Comparison of ENCODE assay signal across 28 mouse cellular contexts in the genomic region with DNA sequence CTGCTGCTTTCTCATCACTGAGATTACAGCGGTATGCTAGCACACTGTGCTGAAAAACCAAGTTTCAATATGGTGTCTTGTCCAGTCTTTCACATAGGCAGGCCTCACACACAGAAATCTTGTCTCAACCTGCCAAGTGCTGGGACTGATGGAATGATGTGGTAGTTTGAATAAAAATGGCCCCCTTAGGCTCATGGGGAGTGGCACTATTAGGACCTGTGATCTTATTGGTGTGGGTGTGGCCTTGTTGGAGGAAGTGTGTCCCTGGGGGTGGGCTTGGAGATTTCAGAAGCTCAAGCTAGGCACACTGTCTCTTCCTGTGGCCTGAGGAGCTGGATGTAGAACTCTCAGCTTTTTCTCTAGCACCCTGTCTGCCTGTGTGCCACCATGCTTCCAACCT. TPM values are rescaled to one million over a fixed set of nuclear protein-coding genes. Genes with fewer than 3 reads are reported as not detected.
DNase-seq lines count a peak whose midpoint lies in the region; TF ChIP-seq lines count a peak whose summit lies in the region.
"Had no signal": no experiment of that assay in that cellular context is flagged by ENCODE, and none has a peak within 500 bp of the region (broad histone marks: within the 10 kb centered on the region; RNA-seq: fewer than 3 reads in every experiment).

No protein-coding gene starts in this region.

- no peak overlapping the region for H3K4me2 ChIP-seq in CH12.LX (ENCODE audit: insufficient read depth, low read depth, poor library complexity, severe bottlenecking)
- H3K4me2 ChIP-seq: embryonic facial prominence, embryonic 13.5 days; embryonic facial prominence, embryonic 15.5 days; forebrain, embryonic 12.5 days; forebrain, embryonic 15.5 days had no signal

- no peaks in the 10 kb centered on the region for H3K79me2 ChIP-seq in CH12.LX (replicated peaks; ENCODE audit: control insufficient read depth, extremely low read depth, insufficient read depth, poor library complexity, severe bottlenecking)

- no peaks in the 10 kb centered on the region for H3K9me3 ChIP-seq in heart, embryonic 10.5 days
- H3K9me3 ChIP-seq in CH12.LX (replicated peaks; ENCODE audit: low read length) (no peaks in the 10 kb centered on the region), ES-E14 (ENCODE audit: control insufficient read depth, insufficient read depth, low read depth, low read length) (no peaks in the 10 kb centered on the region)
- H3K9me3 ChIP-seq: embryonic facial prominence, embryonic 13.5 days; embryonic facial prominence, embryonic 15.5 days; forebrain, embryonic 10.5 days; forebrain, embryonic 12.5 days; forebrain, embryonic 15.5 days had no signal

- TF ChIP-seq POLR2A in CH12.LX (IDR thresholded peaks at IDR 0.05; ENCODE audit: low read depth, low read length) = no peak

- H3K9ac ChIP-seq in CH12.LX (ENCODE audit: insufficient read depth, low read depth) (no peak overlapping the region), ES-E14 (ENCODE audit: insufficient read depth, low read depth, low read length, poor library complexity, severe bottlenecking) (no peak overlapping the region)
- H3K9ac ChIP-seq: embryonic facial prominence, embryonic 13.5 days; embryonic facial prominence, embryonic 15.5 days; forebrain, embryonic 12.5 days; forebrain, embryonic 15.5 days; forebrain, postnatal 0 days had no signal

- H3K4me1 ChIP-seq in heart, embryonic 10.5 days = no peaks in the 10 kb centered on the region
- H3K4me1 ChIP-seq in CH12.LX (ENCODE audit: control insufficient read depth in 1 of 2, insufficient read depth in 2 of 2) = peaks cover 0 to 10% of the 10 kb centered on the region in 2 experiments; a peak in 2 of 4 replicates
- H3K4me1 ChIP-seq in ES-E14 (ENCODE audit: control insufficient read depth in 2 of 2, insufficient read depth in 2 of 2, low read length in 2 of 2, poor library complexity in 1 of 2) = no peaks in the 10 kb centered on the region
- H3K4me1 ChIP-seq: embryonic facial prominence, embryonic 13.5 days; embryonic facial prominence, embryonic 15.5 days; forebrain, embryonic 10.5 days; forebrain, embryonic 12.5 days; forebrain, embryonic 15.5 days had no signal

- DNase-seq in heart, adult 11 months = peak; percentile 57
- no peak for DNase-seq in heart, embryonic 10.5 days (ENCODE audit: low spot score)
- peak; percentile 35 for DNase-seq in CH12.LX (ENCODE audit: extremely low read depth)
- peak; percentile 4 for DNase-seq in ES-E14 (ENCODE audit: low read depth, low spot score)
- peak; percentile 31 for DNase-seq in WW6 (ENCODE audit: low read depth, low spot score)
- no peak for DNase-seq in right cerebral cortex, postnatal 36 days (ENCODE audit: low spot score in 2 of 2)
- DNase-seq in lung, postnatal 14 days = no peak
- DNase-seq in frontal cortex, postnatal 36 days (ENCODE audit: low spot score in 2 of 2) = no peak
- DNase-seq: adrenal gland, adult 8-10 months; adrenal gland, postnatal 14 days; B cell, adult 2 months; cerebellum, adult 11 months; cerebellum, adult 18-20 months; cerebellum, adult 8-10 months; cerebellum, adult 9-11 months; cerebellum, postnatal 14 days; cerebellum, postnatal 36 days; embryo, embryonic 11 days; forebrain, postnatal 0 days had no signal

- no peak for TF ChIP-seq CTCF in CH12.LX (conservative IDR thresholded peaks at IDR 0.05 in 1 of 2, IDR thresholded peaks at IDR 0.05 in 1 of 2; ENCODE audit: low read depth in 2 of 2, low read length in 2 of 2)

- WGBS in heart, embryonic 10.5 days = 85% methylated on average over 1 of the region's 1 CpGs

- dilution Hi-C loops in CH12.LX (cut with MboI; ENCODE audit: extremely low pct_ligation_motif_present, extremely low pct_unique_long_range_greater_than_20kb, low sequenced_read_pairs) = no loop called here

- no peaks in the 10 kb centered on the region for H3K36me3 ChIP-seq in heart, embryonic 10.5 days
- H3K36me3 ChIP-seq in CH12.LX (replicated peaks in 1 of 2; ENCODE audit: control insufficient read depth in 1 of 2, insufficient read depth in 1 of 2, low read length in 1 of 2) = no peaks in the 10 kb centered on the region
- no peaks in the 10 kb centered on the region for H3K36me3 ChIP-seq in ES-E14 (ENCODE audit: control insufficient read depth, insufficient read depth, low read length, poor library complexity, severe bottlenecking)
- H3K36me3 ChIP-seq: embryonic facial prominence, embryonic 13.5 days; embryonic facial prominence, embryonic 15.5 days; forebrain, embryonic 10.5 days; forebrain, embryonic 12.5 days; forebrain, embryonic 15.5 days had no signal

- TF ChIP-seq EP300 in CH12.LX (IDR thresholded peaks at IDR 0.05; ENCODE audit: low read length) = no peak

- no peak for TF ChIP-seq RAD21 in CH12.LX (IDR thresholded peaks at IDR 0.05; ENCODE audit: low read depth, low read length)

- in situ Hi-C loops in CH12.LX (cut with MboI; ENCODE audit: low pct_ligation_motif_present, low pct_unique_long_range_greater_than_20kb, low sequenced_read_pairs) = no loop called here
- in situ Hi-C loops in ES-E14 (cut with MboI; ENCODE audit: low sequenced_read_pairs in 2 of 2, unreplicated experiment in 2 of 2) = no loop called here

- no peak overlapping the region for H3K27ac ChIP-seq in heart, embryonic 10.5 days
- H3K27ac ChIP-seq in CH12.LX (ENCODE audit: insufficient read depth, low read depth) = no peak overlapping the region
- H3K27ac ChIP-seq in ES-E14 (ENCODE audit: insufficient read depth, low read depth, low read length, poor library complexity, severe bottlenecking) = no peak overlapping the region
- H3K27ac ChIP-seq: embryonic facial prominence, embryonic 13.5 days; embryonic facial prominence, embryonic 15.5 days; forebrain, embryonic 10.5 days; forebrain, embryonic 12.5 days; forebrain, embryonic 15.5 days had no signal

- H3K4me3 ChIP-seq in heart, embryonic 10.5 days = no peak overlapping the region
- no peak overlapping the region for H3K4me3 ChIP-seq in CH12.LX (replicated peaks in 1 of 3; ENCODE audit: low read depth in 2 of 3, low read length in 2 of 3, poor library complexity in 1 of 3)
- H3K4me3 ChIP-seq in ES-E14 (ENCODE audit: insufficient read depth in 1 of 2, low read depth in 1 of 2, low read length in 2 of 2, poor library complexity in 1 of 2, severe bottlenecking in 1 of 2) = no peak overlapping the region
- H3K4me3 ChIP-seq: embryonic facial prominence, embryonic 13.5 days; embryonic facial prominence, embryonic 15.5 days; erythroblast, embryonic 14.5 days; forebrain, embryonic 10.5 days; forebrain, embryonic 12.5 days; forebrain, embryonic 15.5 days had no signal

- H3K27me3 ChIP-seq in heart, embryonic 10.5 days (ENCODE audit: insufficient read depth, poor library complexity, severe bottlenecking) = no peaks in the 10 kb centered on the region
- H3K27me3 ChIP-seq in CH12.LX (replicated peaks) = no peaks in the 10 kb centered on the region
- H3K27me3 ChIP-seq: embryonic facial prominence, embryonic 13.5 days; embryonic facial prominence, embryonic 15.5 days; forebrain, embryonic 12.5 days; forebrain, embryonic 15.5 days had no signal

TF ChIP-seq in CH12.LX, 34 proteins besides CTCF, POLR2A, EP300 and RAD21 (continues in another document):
- TF ChIP-seq ZKSCAN1 (IDR thresholded peaks at IDR 0.05; ENCODE audit: borderline replicate concordance, low read depth, low read length) (no peak), POLR2AphosphoS2 (IDR thresholded peaks at IDR 0.05; ENCODE audit: low read depth, low read length) (no peak), PAX5 (IDR thresholded peaks at IDR 0.05; ENCODE audit: low read length) (no peak), UBTF (IDR thresholded peaks at IDR 0.05; ENCODE audit: low read depth, low read length) (no peak), BHLHE40 (IDR thresholded peaks at IDR 0.05; ENCODE audit: low read depth, low read length) (no peak), ZNF384 (IDR thresholded peaks at IDR 0.05; ENCODE audit: low read depth, low read length) (no peak), ETS1 (conservative IDR thresholded peaks at IDR 0.05; ENCODE audit: low read depth, low read length) (no peak), CHD1 (IDR thresholded peaks at IDR 0.05; ENCODE audit: low read depth, low read length) (no peak), USF1 (IDR thresholded peaks at IDR 0.05; ENCODE audit: low read depth, low read length) (no peak), E2F4 (IDR thresholded peaks at IDR 0.05; ENCODE audit: insufficient replicate concordance, low read depth, low read length) (no peak)

TF ChIP-seq in ES-E14, 5 proteins besides CTCF, POLR2A, EP300 and RAD21:
- TF ChIP-seq ZC3H11A (IDR thresholded peaks at IDR 0.05; ENCODE audit: borderline replicate concordance, low read depth, low read length) = no peak
- TF ChIP-seq HCFC1 (IDR thresholded peaks at IDR 0.05; ENCODE audit: borderline replicate concordance, insufficient read depth, low read length) = no peak
- no peak for TF ChIP-seq CHD2 (IDR thresholded peaks at IDR 0.05; ENCODE audit: low read depth, low read length)
- no peak for TF ChIP-seq MAFK (IDR thresholded peaks at IDR 0.05; ENCODE audit: insufficient read depth, low read depth, low read length)
- TF ChIP-seq ZNF384 (IDR thresholded peaks at IDR 0.05; ENCODE audit: low read depth, low read length) = no peak
TF ChIP-seq in ES-E14: peak in this region for 0.

RNA-seq across cellular contexts. Expression of a gene that starts 11.0 kb away (rescaled TPM):
- polyA plus RNA-seq in heart, embryonic 10.5 days (2016; fragmentation: Nextera tagmentation; extraction: Ambion mirVana) = 21.2 and 25.8 TPM in 2 replicates
- total RNA-seq in CH12.LX (2012; rRNA removed) (12.9 and 14.1 TPM in 2 replicates), CH12.LX (2014; rRNA removed) (35.5 and 39.3 TPM in 2 replicates), ES-E14 (2012; rRNA removed) (7.4 and 9.7 TPM in 2 replicates)
- polyA plus RNA-seq in CH12.LX (2012; ENCODE audit: insufficient read length, low read depth) = 14.1 and 15.1 TPM in 2 replicates

RNA-seq across cellular contexts. Expression of a gene that starts 11.0 kb away (rescaled TPM):
- 0.23 and 0.28 TPM in 2 replicates for polyA plus RNA-seq in heart, embryonic 10.5 days (2016; fragmentation: Nextera tagmentation; extraction: Ambion mirVana)
- total RNA-seq in CH12.LX (2012; rRNA removed) (not detected in 2 replicates), CH12.LX (2014; rRNA removed) (not detected in 2 replicates), ES-E14 (2012; rRNA removed) (0.80 and 0.95 TPM in 2 replicates)
- polyA plus RNA-seq in CH12.LX (2012; ENCODE audit: insufficient read length, low read depth) = not detected in 2 replicates
- total RNA-seq: common myeloid progenitor, adult 5-6 weeks had no signal
- polyA plus RNA-seq: activated CD4-positive, CD25-positive, alpha-beta regulatory T cell, adult 4 months; CD4-positive, CD25-positive, alpha-beta regulatory T cell, adult 4 months; erythroblast, embryonic 14.5 days had no signal

RNA-seq across cellular contexts. Expression of a gene that starts 57.9 kb away (rescaled TPM):
- polyA plus RNA-seq in heart, embryonic 10.5 days (2016; fragmentation: Nextera tagmentation; extraction: Ambion mirVana) = 7.4 and 8.1 TPM in 2 replicates
- total RNA-seq in CH12.LX (2012; rRNA removed) (11.7 and 16.7 TPM in 2 replicates), CH12.LX (2014; rRNA removed) (24.5 and 27.9 TPM in 2 replicates), ES-E14 (2012; rRNA removed) (10.8 and 12.9 TPM in 2 replicates)
- 49.6 and 52.3 TPM in 2 replicates for polyA plus RNA-seq in CH12.LX (2012; ENCODE audit: insufficient read length, low read depth)

Comparison
In these comparisons a context has a peak if more than half of its experiments do, and no peak if none do; other contexts are left out.
1. DNase-seq: peak in heart, adult 11 months (single experiment), CH12.LX (single experiment), ES-E14 (single experiment) and WW6 (single experiment); none in heart, embryonic 10.5 days (single experiment), right cerebral cortex, postnatal 36 days (0 of 2), lung, postnatal 14 days (single experiment) and frontal cortex, postnatal 36 days (0 of 2).